ENCODE assay signal across 25 mouse cellular contexts in the genomic region with DNA sequence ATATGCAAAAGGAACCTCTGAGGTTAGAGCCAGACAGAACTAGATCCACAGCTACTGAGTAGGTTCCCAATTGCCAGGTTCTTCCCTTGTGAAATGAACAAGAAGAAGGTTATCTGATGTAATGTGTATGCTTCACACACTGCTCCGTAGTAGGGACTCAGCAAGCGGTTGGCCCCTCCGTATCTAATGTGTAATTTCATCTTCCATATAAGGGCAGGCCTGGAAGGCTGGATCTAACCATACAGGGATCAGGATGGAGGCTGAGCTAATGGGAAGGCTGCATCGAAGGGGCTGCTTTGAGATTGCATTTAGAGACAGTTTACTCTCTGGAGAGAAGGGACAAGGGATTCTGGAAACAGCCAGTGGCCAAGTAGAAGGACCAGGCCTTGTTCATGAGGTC. TPM values are rescaled to one million over a fixed set of nuclear protein-coding genes. Genes with fewer than 3 reads are reported as not detected.
DNase-seq lines count a peak whose midpoint lies in the region; ATAC-seq and TF ChIP-seq lines count a peak whose summit lies in the region.
"Had no signal": no experiment of that assay in that cellular context is flagged by ENCODE, and none has a peak within 500 bp of the region (broad histone marks: within the 10 kb centered on the region; RNA-seq: fewer than 3 reads in every experiment).

No protein-coding gene starts in this region.

- no peaks in the 10 kb centered on the region for H3K36me3 ChIP-seq in limb, embryonic 14.5 days (ENCODE audit: control insufficient read depth, insufficient read depth, low read length)
- H3K36me3 ChIP-seq in limb, embryonic 10.5 days, result no peaks in the 10 kb centered on the region
- no peaks in the 10 kb centered on the region for H3K36me3 ChIP-seq in testis, adult 2 months (ENCODE audit: control insufficient read depth, insufficient read depth, low read length)
- H3K36me3 ChIP-seq: embryonic facial prominence, embryonic 13.5 days; hindbrain, embryonic 12.5 days; hindbrain, embryonic 15.5 days had no signal

- ATAC-seq in limb, embryonic 14.5 days (ENCODE audit: low FRiP score, low read depth), result no peak
- ATAC-seq: forebrain, embryonic 14.5 days; forebrain, postnatal 0 days; Patski had no signal

- DNase-seq in embryo, embryonic 10.5 days (ENCODE audit: low spot score), result peak; percentile 9
- no peak for DNase-seq in embryo, embryonic 9.5 days (ENCODE audit: extremely low spot score)
- DNase-seq in limb, embryonic 14.5 days (ENCODE audit: low spot score), result peak; percentile 12
- DNase-seq in limb, embryonic 10.5 days (ENCODE audit: low spot score), result no peak
- DNase-seq in testis, postnatal 10 days (ENCODE audit: low spot score), result no peak
- no peak for DNase-seq in spleen, postnatal 10 days (ENCODE audit: low spot score in 2 of 2)
- DNase-seq: adrenal gland, postnatal 10 days; adrenal gland, postnatal 36 days; cerebellum, adult 18-20 months; cerebellum, adult 9-10 months; cerebellum, postnatal 14 days; forebrain, postnatal 0 days; gastrocnemius, adult 2 months; gastrocnemius, postnatal 14 days; heart, adult 11 months had no signal

- peaks cover 3% of the 10 kb centered on the region; the same call in 1 of the 2 replicates for H3K27me3 ChIP-seq in limb, embryonic 14.5 days (ENCODE audit: control insufficient read depth, insufficient read depth, low read length)
- peaks cover 34% of the 10 kb centered on the region for H3K27me3 ChIP-seq in limb, embryonic 10.5 days (ENCODE audit: low read depth, poor library complexity, severe bottlenecking)
- no peaks in the 10 kb centered on the region for H3K27me3 ChIP-seq in testis, adult 2 months (ENCODE audit: control insufficient read depth, insufficient read depth, low read length)
- H3K27me3 ChIP-seq: hindbrain, embryonic 15.5 days had no signal

- H3K9ac ChIP-seq in limb, embryonic 14.5 days (ENCODE audit: low read depth, low read length, severe bottlenecking), result no peak overlapping the region
- H3K9ac ChIP-seq: embryonic facial prominence, embryonic 13.5 days; forebrain, postnatal 0 days; hindbrain, embryonic 12.5 days; hindbrain, embryonic 15.5 days had no signal

- 54% methylated on average over 4 of the region's 4 CpGs for WGBS in limb, embryonic 14.5 days
- WGBS in limb, embryonic 10.5 days, result 76% methylated on average over 4 of the region's 4 CpGs

- 0 out of 2 replicates have a peak, but pooled peaks cover 4% of the 10 kb centered on the region for H3K4me1 ChIP-seq in limb, embryonic 14.5 days (ENCODE audit: control insufficient read depth, insufficient read depth, low read length)
- H3K4me1 ChIP-seq in limb, embryonic 10.5 days, result peaks cover 10% of the 10 kb centered on the region
- peaks cover 6% of the 10 kb centered on the region for H3K4me1 ChIP-seq in testis, adult 2 months (ENCODE audit: control insufficient read depth, insufficient read depth, low read length)

- no peak for TF ChIP-seq CTCF in testis, adult 2 months (IDR thresholded peaks at IDR 0.05; ENCODE audit: control insufficient read depth, insufficient read depth, insufficient replicate concordance, low read depth, low read length)

- no peak for TF ChIP-seq POLR2A in limb, embryonic 14.5 days (IDR thresholded peaks at IDR 0.05; ENCODE audit: borderline replicate concordance, extremely low read depth, insufficient read depth, insufficient read length)
- no peak for TF ChIP-seq POLR2A in testis, adult 2 months (IDR thresholded peaks at IDR 0.05; ENCODE audit: control insufficient read depth, low read depth, low read length)

- H3K4me2 ChIP-seq in limb, embryonic 14.5 days (replicated peaks; ENCODE audit: low read depth, low read length, severe bottlenecking), result no peak overlapping the region
- H3K4me2 ChIP-seq: embryonic facial prominence, embryonic 13.5 days; heart, embryonic 11.5 days; hindbrain, embryonic 12.5 days; hindbrain, embryonic 15.5 days had no signal

- H3K27ac ChIP-seq in limb, embryonic 14.5 days (replicated peaks; ENCODE audit: low read depth, low read length), result no peak overlapping the region
- H3K27ac ChIP-seq in limb, embryonic 10.5 days, result no peak overlapping the region
- H3K27ac ChIP-seq in testis, adult 2 months (ENCODE audit: control insufficient read depth, insufficient read depth, low read depth, low read length), result no peak overlapping the region
- H3K27ac ChIP-seq: embryonic facial prominence, embryonic 13.5 days; gastrocnemius, adult 2 months; hindbrain, embryonic 12.5 days; hindbrain, embryonic 15.5 days had no signal

- H3K4me3 ChIP-seq in limb, embryonic 14.5 days (replicated peaks; ENCODE audit: low read length), result no peak overlapping the region
- no peak overlapping the region for H3K4me3 ChIP-seq in limb, embryonic 10.5 days
- peak overlapping the region; percentile 71 for H3K4me3 ChIP-seq in testis, adult 2 months (ENCODE audit: control insufficient read depth, low read depth, low read length)
- H3K4me3 ChIP-seq: embryonic facial prominence, embryonic 13.5 days; gastrocnemius, adult 2 months; hindbrain, embryonic 12.5 days; hindbrain, embryonic 15.5 days had no signal

- H3K9me3 ChIP-seq in limb, embryonic 14.5 days (ENCODE audit: control insufficient read depth, low read length), result no peaks in the 10 kb centered on the region
- H3K9me3 ChIP-seq in limb, embryonic 10.5 days (replicated peaks), result no peaks in the 10 kb centered on the region
- H3K9me3 ChIP-seq: embryonic facial prominence, embryonic 13.5 days; hindbrain, embryonic 12.5 days; hindbrain, embryonic 15.5 days had no signal

RNA-seq across cellular contexts. Expression of a gene that starts 12.0 kb away (rescaled TPM):
- 0.23 and 0.49 TPM in 2 replicates for polyA plus RNA-seq in limb, embryonic 14.5 days (2012; rRNA removed)
- polyA plus RNA-seq in limb, embryonic 14.5 days (2014; fragmentation: Nextera tagmentation; extraction: Ambion mirVana), result 0.30 and 0.40 TPM in 2 replicates
- 0.13 TPM in 1 of 2 replicates, not detected in the other for polyA plus RNA-seq in limb, embryonic 10.5 days (2016; fragmentation: Nextera tagmentation; extraction: Ambion mirVana)
- polyA plus RNA-seq in testis, adult 2 months (2012; rRNA removed), result 12.1 and 14.1 TPM in 2 replicates
- polyA plus RNA-seq: forebrain, embryonic 11.5 days; heart, embryonic 11.5 days had no signal

RNA-seq across cellular contexts. Expression of a gene that starts 22.6 kb away (rescaled TPM):
- 0.30 and 0.74 TPM in 2 replicates for polyA plus RNA-seq in limb, embryonic 14.5 days (2012; rRNA removed)
- 0.28 TPM in 1 of 2 replicates, not detected in the other for polyA plus RNA-seq in limb, embryonic 14.5 days (2014; fragmentation: Nextera tagmentation; extraction: Ambion mirVana)
- polyA plus RNA-seq in limb, embryonic 10.5 days (2016; fragmentation: Nextera tagmentation; extraction: Ambion mirVana), result 0.11 TPM in 1 of 2 replicates, not detected in the other
- 0.06 TPM in 1 of 2 replicates, not detected in the other for polyA plus RNA-seq in testis, adult 2 months (2012; rRNA removed)
- polyA plus RNA-seq: forebrain, embryonic 11.5 days; forebrain, embryonic 14.5 days; heart, embryonic 11.5 days; heart, postnatal 0 days; hindbrain, embryonic 12.5 days; hindbrain, embryonic 15.5 days; Patski had no signal

RNA-seq across cellular contexts. Expression of a gene that starts 34.6 kb away (rescaled TPM):
- 1.4 and 1.5 TPM in 2 replicates for polyA plus RNA-seq in limb, embryonic 14.5 days (2012; rRNA removed)
- polyA plus RNA-seq in limb, embryonic 14.5 days (2014; fragmentation: Nextera tagmentation; extraction: Ambion mirVana), result 0.72 and 1.5 TPM in 2 replicates
- polyA plus RNA-seq in limb, embryonic 10.5 days (2016; fragmentation: Nextera tagmentation; extraction: Ambion mirVana), result 0.21 and 0.58 TPM in 2 replicates
- not detected in 2 replicates for polyA plus RNA-seq in testis, adult 2 months (2012; rRNA removed)
- polyA plus RNA-seq: forebrain, embryonic 11.5 days; forebrain, embryonic 14.5 days; heart, embryonic 11.5 days; heart, embryonic 14.5 days; heart, postnatal 0 days; Patski had no signal

RNA-seq across cellular contexts. Expression of a gene that starts 47.2 kb away (rescaled TPM):
- polyA plus RNA-seq in limb, embryonic 14.5 days (2012; rRNA removed), result 0.70 and 1.3 TPM in 2 replicates
- 0.97 and 0.98 TPM in 2 replicates for polyA plus RNA-seq in limb, embryonic 14.5 days (2014; fragmentation: Nextera tagmentation; extraction: Ambion mirVana)
- polyA plus RNA-seq in limb, embryonic 10.5 days (2016; fragmentation: Nextera tagmentation; extraction: Ambion mirVana), result 0.67 and 1.0 TPM in 2 replicates
- polyA plus RNA-seq in testis, adult 2 months (2012; rRNA removed), result 302 and 305 TPM in 2 replicates

Comparison
In these comparisons a context has a peak if more than half of its experiments do, and no peak if none do; other contexts are left out.
1. DNase-seq: peak in embryo, embryonic 10.5 days (single experiment) and limb, embryonic 14.5 days (single experiment); none in embryo, embryonic 9.5 days (single experiment), limb, embryonic 10.5 days (single experiment), testis, postnatal 10 days (single experiment) and spleen, postnatal 10 days (0 of 2).